Mouse (Mus musculus) heart, postnatal 4 days (tissue): ENCODE results near the gene Nans. TPM values are rescaled to one million over a fixed set of nuclear protein-coding genes. Genes with fewer than 3 reads are reported as not detected.

Experiments used
- DNase-seq: peaks from one replicate; pipeline ENCODE4 v3.0.0; 2021
- total RNA-seq, 2 experiments: library from RNA; stranded (reverse); gene quantifications; 2 replicates each; pipeline ENCODE4 v1.2.3; 2021

Gene Nans
- total RNA-seq, result 10 to 100 TPM; 42.4 to 45.0 TPM

DNA sequence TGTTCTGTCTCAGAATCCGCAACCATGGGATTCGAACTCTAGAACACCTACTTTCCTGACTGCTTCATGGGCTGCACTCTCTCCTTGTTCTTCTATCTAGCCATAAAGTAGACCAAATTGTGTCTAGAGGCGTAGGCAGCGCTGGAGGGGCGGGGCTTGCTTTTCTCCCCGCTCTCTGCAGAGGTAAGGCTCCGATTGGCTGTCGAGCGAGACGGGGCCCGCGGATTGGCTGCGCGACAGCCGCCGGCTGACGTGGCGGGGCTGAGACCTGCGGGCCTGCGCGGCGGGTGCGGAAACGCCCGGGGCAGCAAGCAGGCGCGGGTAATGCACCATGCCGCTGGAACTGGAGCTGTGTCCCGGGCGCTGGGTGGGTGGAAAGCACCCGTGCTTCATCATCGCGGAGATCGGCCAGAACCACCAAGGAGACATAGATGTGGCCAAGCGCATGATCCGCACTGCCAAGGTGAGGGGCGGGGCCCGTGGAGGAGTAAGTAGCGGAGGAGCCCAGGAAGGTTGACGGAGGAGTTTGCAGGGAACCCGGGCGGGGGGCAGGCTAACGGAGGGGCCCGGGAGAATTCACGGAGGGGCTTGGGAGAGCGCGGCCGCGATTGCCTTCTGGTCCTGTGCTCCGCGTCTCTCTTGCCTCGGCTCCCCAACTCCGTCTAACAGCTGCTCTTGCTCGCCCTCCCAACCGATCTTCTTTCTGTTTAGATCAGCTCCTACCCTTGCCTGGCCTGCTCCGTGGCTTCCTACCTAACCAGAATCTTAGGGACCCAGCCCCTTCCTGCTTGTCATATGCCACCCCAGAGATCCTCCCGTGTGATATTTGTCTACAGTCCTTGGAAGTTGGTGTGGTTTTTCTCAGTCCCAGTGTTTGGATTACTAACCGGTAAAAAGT lies at the start of gene Nans:
Gene Nans (plus strand): TSS at position 221 of the 898 bp plus-strand sequence.
- DNase-seq, result peak; percentile 96

DNA sequence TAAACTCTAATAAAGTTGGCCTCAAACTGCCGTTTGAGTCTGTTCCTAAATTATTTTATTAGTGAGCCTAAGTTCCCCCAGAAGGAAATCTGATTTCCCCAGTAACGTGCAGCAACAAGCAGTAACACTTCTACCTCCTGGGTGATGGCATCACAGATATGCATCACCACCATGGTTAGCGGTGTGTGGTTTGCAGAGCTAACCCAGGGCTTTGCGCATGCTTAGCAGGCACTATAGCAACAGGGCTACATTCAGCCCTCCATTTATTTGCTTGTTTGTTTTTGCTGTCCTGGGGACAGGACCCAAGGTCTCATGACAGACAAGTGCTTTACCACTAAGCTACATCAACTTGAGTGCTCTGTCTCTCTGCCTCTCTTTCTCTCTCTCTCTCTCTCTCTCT lies 46.5 kb upstream of the Nans start:
- no peak for DNase-seq

DNA sequence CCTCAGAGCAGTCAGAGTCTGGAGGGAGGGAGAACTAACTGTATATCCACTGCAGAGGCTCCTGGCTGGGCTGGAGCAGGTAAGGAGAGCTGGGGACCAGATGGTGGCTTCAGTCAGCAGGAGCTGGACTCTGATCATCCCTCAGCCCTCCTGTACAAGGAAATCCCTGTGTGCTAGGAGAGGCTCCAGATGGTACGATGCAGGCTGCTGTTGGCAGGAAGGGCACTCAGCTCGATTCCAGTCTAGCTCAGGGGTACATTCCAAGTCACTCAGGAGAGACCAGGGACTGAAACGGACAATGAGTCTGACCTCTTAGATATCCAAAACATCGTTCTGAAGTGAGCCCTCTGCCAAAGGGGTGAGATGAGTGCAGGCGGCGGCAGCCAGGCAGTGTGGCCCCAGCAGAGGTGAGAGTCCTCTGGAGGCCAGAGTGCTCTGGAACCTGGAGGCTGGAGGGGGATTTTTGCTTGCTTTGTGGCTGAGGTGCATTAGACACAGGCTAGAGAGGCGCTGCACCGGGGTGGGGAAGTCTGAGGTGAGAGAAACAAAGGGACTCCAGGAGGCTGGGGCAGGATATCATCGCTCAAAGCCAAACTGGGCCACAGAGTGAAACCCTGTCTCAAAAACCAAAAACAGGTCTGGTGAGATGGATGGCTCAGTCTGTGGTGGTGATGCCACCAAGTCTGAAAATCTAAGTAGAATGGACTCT lies 43.7 kb upstream of the Nans start:
- no peak for DNase-seq

DNA sequence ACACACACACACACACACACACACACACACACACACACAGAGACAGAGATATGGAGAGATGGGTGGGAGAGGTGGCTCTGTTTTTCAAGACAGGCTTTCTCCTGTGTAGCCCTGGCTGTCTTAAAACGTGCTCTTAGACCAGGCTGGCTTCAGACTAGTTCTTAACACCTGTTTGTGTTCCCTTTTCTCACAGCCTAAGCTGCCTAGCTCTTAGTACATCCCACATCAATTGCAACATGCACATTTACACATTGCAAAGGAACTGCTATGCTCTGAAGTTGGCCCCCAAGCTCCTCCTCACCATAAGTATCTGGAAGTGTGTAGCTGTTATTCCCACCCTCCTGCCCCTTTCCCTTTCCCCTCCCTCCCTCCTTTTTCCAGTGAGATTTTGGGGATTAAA lies 41.6 kb upstream of the Nans start:
- no peak for DNase-seq

DNA sequence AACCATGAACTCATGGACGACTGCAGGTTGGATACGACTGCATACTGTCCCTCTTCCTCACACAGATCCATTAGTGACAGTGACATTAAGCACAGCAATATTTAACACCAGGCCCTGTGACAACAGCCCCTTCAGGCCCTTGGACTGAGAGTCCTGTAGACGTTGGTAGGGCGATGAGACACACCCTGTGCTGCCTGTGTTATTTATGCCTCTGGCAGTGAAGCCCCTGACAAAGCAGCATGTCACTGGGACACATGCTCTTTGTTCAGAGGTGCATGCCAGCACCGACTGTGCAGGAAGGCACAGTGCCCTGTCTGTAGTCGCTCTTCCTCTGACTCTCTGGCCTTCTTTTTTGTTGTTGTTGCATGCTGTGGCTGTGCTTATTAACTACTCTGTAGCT lies 40.2 kb upstream of the Nans start:
- peak; percentile 14 for DNase-seq

DNA sequence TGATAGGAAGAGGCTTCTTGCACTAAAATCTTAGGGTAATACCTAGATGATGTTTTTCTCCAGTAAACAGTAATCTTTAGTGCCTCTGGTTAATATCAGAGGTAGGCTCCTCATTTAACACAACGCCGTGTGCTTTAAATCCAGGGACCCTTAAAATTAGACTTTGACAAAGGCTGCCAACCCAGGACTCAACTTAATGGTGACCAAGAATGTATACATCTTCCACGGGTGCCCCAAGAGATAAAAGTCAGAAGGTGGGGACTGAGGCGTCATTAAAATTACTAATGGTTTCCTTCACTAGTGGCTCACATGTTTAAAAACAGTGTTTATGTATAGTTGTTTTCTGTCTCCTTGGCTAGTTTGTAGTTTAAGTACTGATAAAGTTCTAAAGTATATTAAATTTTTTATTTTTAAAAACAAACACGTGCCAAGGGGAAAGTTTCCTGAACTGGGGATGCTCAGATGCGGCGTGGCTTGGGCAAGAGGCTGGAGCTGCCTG lies 39.0 kb upstream of the Nans start:
- no peak for DNase-seq

DNA sequence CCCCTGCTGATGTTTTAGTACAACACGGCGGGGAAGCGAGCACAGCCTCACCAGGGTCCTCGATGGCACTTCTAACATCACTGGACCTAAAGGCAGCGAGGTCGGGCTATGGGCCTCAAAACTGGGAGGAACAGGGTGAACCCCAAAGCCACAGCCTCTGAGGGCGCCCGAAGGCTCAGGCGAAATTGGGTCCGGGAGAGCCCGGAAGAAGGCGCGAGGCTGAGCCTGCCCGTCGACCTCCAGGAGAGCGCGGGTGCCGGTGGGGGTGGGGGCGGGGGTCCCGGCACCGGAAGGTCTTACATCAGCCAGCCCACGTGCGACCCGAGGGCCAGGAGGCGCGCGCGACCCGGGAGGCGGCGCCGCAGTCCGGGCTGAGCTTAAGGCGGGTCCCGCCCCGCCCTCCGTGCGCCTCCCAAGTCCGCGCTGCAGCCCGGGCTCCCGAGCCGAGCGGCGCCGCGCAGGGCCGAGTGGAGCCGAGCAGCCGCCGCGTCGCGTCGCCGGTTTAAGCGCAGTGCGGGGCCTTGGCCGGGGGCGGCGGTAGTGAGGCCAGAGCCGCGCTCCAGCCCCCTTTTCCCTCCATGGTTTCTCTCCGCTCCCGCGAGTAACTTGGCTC lies 38.4 kb upstream of the Nans start, which contains the start of gene Anp32b:
Gene Anp32b (plus strand): TSS at position 384 of the 613 bp plus-strand sequence.
- peak; percentile 96 for DNase-seq

DNA sequence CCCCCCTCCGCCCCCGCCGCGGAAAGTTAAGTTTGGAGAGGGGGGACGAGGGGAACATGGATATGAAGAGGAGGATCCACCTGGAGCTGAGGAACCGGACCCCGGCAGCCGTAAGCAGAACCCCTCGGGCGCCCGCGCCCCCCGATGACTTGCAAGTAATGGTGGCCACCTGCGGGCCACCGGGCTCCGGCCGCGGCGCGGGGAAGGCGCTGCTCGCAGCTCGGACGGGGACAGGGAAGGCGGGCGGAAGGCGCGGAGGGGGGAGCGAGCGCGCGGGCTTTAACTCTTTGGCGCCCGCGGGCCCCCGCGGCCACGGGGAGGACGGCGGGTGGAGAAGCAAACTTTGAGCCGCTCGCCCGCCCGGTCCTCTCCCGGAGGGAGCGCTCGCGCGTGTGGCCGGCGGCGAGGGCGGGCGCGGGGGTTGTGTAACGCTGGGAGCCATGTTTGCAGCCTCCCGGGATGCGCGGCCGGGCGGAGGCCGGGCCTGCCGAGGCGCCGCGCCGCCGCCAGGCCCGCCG lies 37.7 kb upstream of the Nans start:
- DNase-seq, result peak; percentile 75

DNA sequence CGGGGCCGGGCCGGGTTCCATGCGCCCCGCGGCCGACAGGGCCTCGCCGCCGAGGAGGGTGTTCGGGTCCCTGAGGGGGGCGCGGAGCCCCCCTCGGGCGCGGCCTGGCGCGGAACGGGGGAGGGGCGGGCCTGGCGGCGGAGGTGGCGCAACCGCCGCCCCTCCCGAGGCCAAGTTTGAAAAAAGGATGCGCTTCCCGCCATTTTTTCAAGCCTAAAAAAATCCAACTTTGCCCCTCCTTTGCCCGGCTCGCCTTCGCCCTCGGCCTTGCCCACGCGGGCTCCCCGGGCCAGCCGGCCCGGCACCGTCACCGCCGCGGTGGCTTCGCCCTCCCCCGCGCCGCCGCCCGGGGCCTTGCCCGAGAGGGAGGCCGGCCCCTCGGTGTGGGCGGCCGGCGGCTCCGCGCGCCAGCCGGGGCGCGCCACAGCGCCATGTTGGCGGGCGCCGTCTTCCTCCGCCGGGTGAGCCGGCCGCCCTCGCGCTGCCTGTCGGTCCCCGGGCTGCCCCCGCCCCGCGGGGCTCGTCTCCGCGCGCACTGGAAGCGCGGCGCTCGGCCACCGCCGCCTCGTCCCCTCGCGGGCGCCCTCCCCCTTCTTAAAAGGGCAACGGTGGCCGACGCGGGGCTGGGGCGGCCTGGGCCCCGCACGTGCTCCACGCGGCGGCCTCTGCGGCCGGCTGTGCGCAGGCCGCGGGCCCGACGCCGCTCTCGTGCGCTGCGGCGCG lies 37.1 kb upstream of the Nans start:
- peak; percentile 80 for DNase-seq

DNA sequence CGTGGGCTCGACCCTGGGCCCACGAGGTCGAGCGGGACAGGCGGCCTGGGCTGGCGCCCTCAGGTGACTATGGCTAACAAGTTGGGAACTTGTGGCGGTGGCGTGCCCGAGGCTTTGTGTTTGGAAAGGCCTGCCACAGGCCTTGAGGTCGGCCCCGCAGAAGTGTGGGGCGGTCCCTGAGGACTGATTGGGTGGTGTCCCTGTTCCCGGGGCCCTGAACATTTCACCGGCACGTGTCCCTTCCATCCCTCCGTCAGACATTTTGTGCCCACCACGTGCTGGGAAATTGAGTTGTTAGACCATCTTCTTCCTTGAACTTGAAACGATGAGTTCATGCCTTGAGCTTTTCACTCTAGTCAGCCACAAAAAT lies 36.6 kb upstream of the Nans start:
- DNase-seq, result peak; percentile 63

DNA sequence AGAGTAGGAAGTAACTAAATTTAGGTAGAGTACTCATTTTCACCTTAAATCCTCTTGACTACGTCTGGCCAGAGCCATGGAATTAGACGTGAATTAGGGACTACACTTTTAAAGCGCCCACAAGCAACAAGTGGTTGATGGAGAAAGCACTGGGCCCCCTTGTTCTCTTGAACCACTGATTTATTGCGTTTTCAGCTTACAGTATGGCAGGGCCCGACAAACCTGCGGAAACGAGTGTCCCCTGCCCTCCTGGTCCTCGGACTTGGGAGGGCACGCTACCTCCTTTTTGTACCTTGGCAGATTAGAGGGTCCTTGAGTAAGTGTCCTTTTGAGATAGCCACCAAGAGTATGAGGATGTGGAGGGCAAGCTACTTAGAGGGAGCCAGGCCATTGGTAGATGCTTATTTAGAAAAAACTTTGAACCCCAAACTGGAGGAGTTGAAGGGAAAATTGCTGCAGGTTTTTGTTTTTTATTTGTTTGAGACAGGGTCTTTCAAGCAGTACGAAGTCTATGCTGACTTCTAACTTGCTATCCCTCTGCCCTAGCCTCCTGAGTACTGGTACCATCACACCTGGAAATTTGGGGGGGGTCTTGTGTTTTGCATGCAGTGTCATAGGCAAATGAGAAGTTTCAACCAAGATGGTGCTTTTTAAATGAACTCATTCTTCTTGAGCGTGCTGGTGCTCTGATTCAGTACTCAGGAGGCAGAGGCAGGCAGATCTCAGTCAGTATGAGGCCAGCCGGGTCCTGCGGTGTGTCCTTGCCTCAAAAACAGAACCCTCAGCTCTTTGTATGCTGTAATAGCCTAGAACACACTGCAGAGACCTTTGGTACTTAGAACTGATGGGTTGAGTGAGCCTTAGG lies 36.0 kb upstream of the Nans start:
- no peak for DNase-seq

DNA sequence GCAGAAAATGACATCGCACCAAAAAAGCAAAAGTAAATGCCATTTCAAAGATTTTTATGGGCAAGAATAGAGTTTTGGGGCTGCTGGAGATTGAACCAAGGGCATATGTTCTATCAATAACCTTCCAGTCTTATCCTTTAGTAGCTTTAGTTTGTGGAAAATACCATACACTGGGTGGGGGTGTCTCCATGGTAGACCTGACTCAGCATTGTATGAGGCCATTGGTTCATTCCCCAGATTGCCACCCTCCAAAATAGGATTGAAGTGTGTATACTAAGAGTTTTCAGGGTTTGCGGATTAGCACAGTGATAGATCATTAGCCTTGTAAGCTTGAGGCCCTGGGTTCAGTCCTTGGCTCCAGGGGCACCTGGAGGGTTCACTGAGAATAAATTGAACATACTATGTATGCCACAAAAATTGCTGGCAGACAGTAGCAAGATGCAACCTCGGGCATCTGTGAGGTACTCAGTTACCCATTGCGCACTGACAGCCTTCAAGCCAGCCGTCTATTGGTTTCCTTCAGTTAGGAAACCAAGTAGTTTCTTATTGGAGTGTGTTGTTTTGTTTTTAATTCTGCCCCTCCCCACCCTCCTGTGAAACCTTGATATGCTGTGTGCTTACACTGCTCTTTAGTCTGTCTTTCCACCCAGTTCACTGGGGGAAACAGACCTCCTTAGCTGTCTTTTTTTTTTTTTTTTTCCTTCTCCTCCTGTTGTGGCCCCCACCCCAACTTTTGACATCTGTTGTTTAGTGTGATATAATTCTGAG lies 34.8 kb upstream of the Nans start:
- no peak for DNase-seq

DNA sequence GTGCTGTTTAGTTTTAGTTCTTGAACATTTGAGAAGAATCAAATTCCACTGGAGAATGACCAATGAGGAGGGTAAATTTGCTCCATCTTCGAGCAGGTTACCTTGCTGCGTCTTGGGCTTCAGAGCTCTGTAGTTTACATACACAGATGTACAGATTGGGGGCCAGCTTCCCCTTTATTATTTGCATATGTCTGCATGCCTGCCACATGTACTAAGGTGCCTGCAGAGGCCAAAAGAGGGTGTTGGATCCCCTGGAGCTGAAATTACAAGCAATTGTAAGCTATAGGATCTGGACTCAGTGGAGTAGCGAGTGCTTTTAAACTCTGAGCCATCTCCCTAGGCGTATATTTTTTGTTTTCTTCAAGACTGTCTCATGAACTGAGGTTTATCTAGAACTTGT lies 32.3 kb upstream of the Nans start:
- DNase-seq, result no peak

DNA sequence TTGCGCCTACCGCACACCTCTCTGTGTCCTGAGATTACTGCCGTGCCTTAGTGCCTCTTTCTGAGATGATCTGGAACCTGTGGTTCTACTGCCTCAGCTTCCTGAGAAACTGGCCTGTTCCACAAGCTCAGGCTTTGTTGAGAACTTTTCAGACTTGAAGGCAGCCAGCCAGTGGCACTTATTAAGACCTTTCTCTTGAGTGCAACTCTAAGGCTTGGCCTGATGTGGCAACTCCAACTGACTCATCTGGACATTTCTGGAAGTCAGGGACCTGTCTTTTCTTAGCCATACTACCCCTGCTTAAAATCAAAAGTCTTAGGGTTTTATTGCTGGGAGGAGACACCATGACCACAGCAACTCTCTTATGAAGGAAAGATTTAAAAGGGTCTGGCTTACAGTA lies 31.9 kb upstream of the Nans start:
- no peak for DNase-seq

DNA sequence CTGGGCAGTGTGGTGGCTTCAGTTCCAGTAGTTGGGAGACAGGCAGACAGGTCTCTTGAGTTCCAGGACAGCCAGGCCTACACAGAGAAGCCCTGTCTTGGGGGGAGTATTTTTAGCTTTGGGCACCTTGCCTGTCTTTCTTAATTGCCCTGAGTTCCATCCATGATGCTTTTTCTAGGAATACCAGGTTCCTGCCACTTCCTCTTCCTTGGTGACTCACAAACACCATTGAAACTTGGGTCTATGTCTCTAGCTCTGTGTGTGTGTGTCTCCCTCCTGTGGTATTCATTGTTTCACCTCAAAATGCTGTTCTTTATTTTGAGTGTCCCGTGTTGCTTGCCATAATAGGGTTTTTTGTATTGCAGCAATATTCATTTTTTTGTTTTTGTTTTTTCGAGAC lies 30.6 kb upstream of the Nans start:
- DNase-seq, result no peak

DNA sequence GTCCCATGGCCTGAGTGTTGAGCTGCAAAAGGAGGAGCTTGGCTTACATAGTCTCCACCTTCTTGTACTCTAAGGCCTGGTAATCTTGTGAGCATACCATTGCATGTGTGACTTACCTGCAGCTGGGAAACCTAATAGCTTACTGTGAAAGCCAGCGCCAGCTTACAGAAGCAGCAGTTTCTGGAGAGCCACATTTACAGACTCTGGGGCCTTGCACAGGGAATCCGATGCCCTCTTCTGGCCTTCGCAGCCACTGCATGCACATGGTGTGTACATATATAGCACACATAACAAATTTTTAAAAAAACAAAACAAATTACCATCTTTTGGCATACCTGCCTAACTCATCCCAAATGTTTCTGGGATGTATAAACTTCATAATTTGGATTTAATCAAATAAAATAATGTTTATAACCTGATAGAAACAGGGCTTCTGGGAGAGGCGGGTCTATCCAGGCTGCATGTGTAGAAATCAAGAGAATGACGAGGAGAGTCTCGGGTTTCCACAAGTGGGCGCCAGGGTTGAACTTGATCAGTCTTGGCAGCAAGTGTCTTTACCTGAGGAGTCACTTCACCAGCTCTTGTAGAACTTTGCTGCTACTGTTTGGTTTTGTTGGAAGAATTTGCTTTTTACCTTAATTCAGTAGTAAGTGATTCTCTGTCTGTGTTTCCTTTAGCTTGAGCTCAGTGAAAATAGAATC lies 25.8 kb upstream of the Nans start:
- DNase-seq, result peak; percentile 53

DNA sequence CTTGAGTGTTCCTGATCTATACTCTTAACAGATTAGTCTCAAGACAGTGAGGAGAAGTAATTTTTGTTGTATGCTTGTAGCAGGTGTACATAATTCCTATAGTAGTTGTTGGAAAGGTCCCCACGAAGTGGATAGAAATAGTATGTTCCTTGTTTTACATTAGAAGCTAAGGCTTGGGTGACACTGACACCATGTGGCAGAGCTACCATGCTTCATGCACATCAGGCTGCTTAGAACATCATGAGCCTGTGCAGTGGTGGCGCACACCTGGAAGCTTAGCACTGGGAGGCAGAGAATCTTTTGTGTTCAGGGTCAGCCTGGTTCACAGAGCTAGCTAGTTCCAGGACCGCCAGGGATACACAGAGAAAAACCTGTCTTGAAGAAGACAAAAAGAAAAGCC lies 23.3 kb upstream of the Nans start:
- DNase-seq, result no peak

DNA sequence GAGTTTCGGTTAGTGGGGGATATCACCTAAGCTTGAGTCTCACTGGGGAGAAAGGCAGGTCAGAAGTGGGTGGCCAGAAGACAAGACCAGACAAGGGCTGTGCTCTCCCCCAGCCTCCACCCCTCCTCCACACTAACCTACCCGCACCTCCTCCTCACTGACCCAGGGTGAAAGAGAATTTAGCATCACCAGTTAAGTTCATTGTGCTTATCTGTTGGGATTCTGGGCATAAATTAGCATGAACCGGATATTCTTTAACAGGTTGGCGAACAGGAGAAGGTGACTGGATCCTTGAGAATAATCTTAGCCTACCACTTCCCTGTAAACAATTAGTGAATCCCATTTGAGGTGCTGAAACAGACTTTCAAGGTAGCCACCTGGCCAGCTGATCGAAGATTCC lies 13.9 kb upstream of the Nans start:
- no peak for DNase-seq

DNA sequence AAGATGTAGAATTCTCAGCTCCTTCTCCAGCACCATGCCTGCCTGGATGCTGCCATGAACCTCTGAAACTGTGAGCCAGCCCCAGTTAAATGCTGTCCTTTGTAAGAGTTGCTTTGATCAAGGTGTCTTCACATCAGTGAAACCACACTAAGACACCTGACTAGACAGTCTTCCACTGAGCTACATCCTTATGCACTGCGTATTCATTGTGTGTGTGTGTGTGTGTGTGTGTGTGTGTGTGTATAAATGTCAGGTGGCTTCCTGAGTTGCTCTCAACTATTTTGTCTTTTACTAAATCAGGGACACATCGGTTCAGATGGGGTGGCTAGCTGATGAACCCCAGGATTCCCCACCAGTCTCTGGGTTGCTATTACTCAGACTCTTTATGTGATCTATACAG lies 10.0 kb upstream of the Nans start:
- no peak for DNase-seq
